Mouse (Mus musculus): ENCODE measurements around the gene Asb11.

Gene Asb11

GRCm38 (mm10) chrX:164436709-164437108 is at the start of gene Asb11:
Gene Asb11 (plus strand): TSS chrX:164436994.
- DNase-seq (ENCODE audit: low spot score) = no peak

- no peak for DNase-seq (ENCODE audit: low spot score)
Measured at GRCm38 (mm10) chrX:164394091-164394490, 42.7 kb upstream of the Asb11 start.

- no peak for DNase-seq (ENCODE audit: low spot score)
Measured at GRCm38 (mm10) chrX:164398456-164398855, 38.3 kb upstream of the Asb11 start.

GRCm38 (mm10) chrX:164405080-164405649 is 31.6 kb upstream of the Asb11 start:
- no peak for DNase-seq (ENCODE audit: low spot score)

GRCm38 (mm10) chrX:164406133-164407022 is 30.4 kb upstream of the Asb11 start:
- no peak for DNase-seq (ENCODE audit: low spot score)

GRCm38 (mm10) chrX:164408301-164408927 is 28.4 kb upstream of the Asb11 start:
- DNase-seq (ENCODE audit: low spot score) = no peak

GRCm38 (mm10) chrX:164410562-164410961 is 26.2 kb upstream of the Asb11 start:
- no peak for DNase-seq (ENCODE audit: low spot score)

- no peak for DNase-seq (ENCODE audit: low spot score)
Measured at GRCm38 (mm10) chrX:164416803-164417202, 20.0 kb upstream of the Asb11 start.

- no peak for DNase-seq (ENCODE audit: low spot score)
Measured at GRCm38 (mm10) chrX:164418008-164418407, 18.8 kb upstream of the Asb11 start.

GRCm38 (mm10) chrX:164419471-164419939 is 17.3 kb upstream of the Asb11 start, which contains the start of gene Piga:
Gene Piga (plus strand): TSS chrX:164419787.
- DNase-seq (ENCODE audit: low spot score) = peak; percentile 87

- no peak for DNase-seq (ENCODE audit: low spot score)
Measured at GRCm38 (mm10) chrX:164419955-164420354, 16.8 kb upstream of the Asb11 start.

- no peak for DNase-seq (ENCODE audit: low spot score)
Measured at GRCm38 (mm10) chrX:164420518-164420917, 16.3 kb upstream of the Asb11 start.

GRCm38 (mm10) chrX:164424821-164425220 is 12.0 kb upstream of the Asb11 start:
- DNase-seq (ENCODE audit: low spot score) = no peak

GRCm38 (mm10) chrX:164427295-164427694 is 9.5 kb upstream of the Asb11 start:
- no peak for DNase-seq (ENCODE audit: low spot score)

- DNase-seq (ENCODE audit: low spot score) = no peak
Measured at GRCm38 (mm10) chrX:164428224-164428623, 8.6 kb upstream of the Asb11 start.

- DNase-seq (ENCODE audit: low spot score) = no peak
Measured at GRCm38 (mm10) chrX:164430621-164431020, 6.2 kb upstream of the Asb11 start.

GRCm38 (mm10) chrX:164431133-164431532 is 5.7 kb upstream of the Asb11 start:
- DNase-seq (ENCODE audit: low spot score) = no peak

GRCm38 (mm10) chrX:164431541-164431940 is 5.3 kb upstream of the Asb11 start:
- no peak for DNase-seq (ENCODE audit: low spot score)

GRCm38 (mm10) chrX:164432682-164433081 is 4.1 kb upstream of the Asb11 start:
- DNase-seq (ENCODE audit: low spot score) = no peak

- no peak for DNase-seq (ENCODE audit: low spot score)
Measured at GRCm38 (mm10) chrX:164439462-164439861, 2.7 kb downstream of the Asb11 start.

- no peak for DNase-seq (ENCODE audit: low spot score)
Measured at GRCm38 (mm10) chrX:164440140-164440539, 3.3 kb downstream of the Asb11 start.

- no peak for DNase-seq (ENCODE audit: low spot score)
Measured at GRCm38 (mm10) chrX:164440703-164441102, 3.9 kb downstream of the Asb11 start.

GRCm38 (mm10) chrX:164441306-164441705 is 4.5 kb downstream of the Asb11 start:
- DNase-seq (ENCODE audit: low spot score) = no peak

All from testis, postnatal 10 days (tissue).